Mouse (Mus musculus): ENCODE results near the gene Cyb5rl. TPM values are rescaled to one million over a fixed set of nuclear protein-coding genes. Genes with fewer than 3 reads are reported as not detected.

Gene Cyb5rl
- polyA plus RNA-seq, 1 experiment from 2014 or later = 9.9 TPM

GRCm38 (mm10) chr4:107067151-107067840 lies 508 bp downstream of the Cyb5rl start:
- Histone ChIP-seq H3K27me3 (ENCODE audit: low read depth, poor library complexity, severe bottlenecking) (peaks cover 6% of the 10 kb centered on the region; the same call in 1 of the 2 replicates), H3K4me1 (peaks cover 32% of the 10 kb centered on the region), H3K36me3 (peaks cover 26% of the 10 kb centered on the region), H3K9me3 (replicated peaks) (no peaks in the 10 kb centered on the region), H3K27ac (replicated peaks) (peak overlapping the region; percentile 74), H3K4me3 (peak overlapping the region; percentile 87)
- 5% methylated on average over 33 of the region's 33 CpGs for WGBS
- no peak for DNase-seq (ENCODE audit: low spot score)

GRCm38 (mm10) chr4:107072343-107072742 lies 5.6 kb downstream of the Cyb5rl start:
- H3K4me3 ChIP-seq = no peak overlapping the region
- no peaks in the 10 kb centered on the region for H3K36me3 ChIP-seq
- no peak for DNase-seq (ENCODE audit: low spot score)
- H3K9me3 ChIP-seq (replicated peaks) = no peaks in the 10 kb centered on the region
- 79% methylated on average over 9 of the region's 9 CpGs for WGBS
- no peak overlapping the region for H3K27ac ChIP-seq (replicated peaks)
- peaks cover 38% of the 10 kb centered on the region for H3K4me1 ChIP-seq
- H3K27me3 ChIP-seq (ENCODE audit: low read depth, poor library complexity, severe bottlenecking) = peaks cover 6% of the 10 kb centered on the region; the same call in 1 of the 2 replicates

GRCm38 (mm10) chr4:107075456-107075855 lies 8.7 kb downstream of the Cyb5rl start:
- H3K27me3 ChIP-seq (ENCODE audit: low read depth, poor library complexity, severe bottlenecking) = no peaks in the 10 kb centered on the region
- H3K4me1 ChIP-seq = peaks cover 24% of the 10 kb centered on the region
- DNase-seq (ENCODE audit: low spot score) = no peak
- H3K27ac ChIP-seq (replicated peaks) = peak overlapping the region; percentile 62
- H3K36me3 ChIP-seq = no peaks in the 10 kb centered on the region
- 35% methylated on average over 5 of the region's 5 CpGs for WGBS
- no peaks in the 10 kb centered on the region for H3K9me3 ChIP-seq (replicated peaks)
- H3K4me3 ChIP-seq = no peak overlapping the region

- DNase-seq (ENCODE audit: low spot score) = no peak
- no peaks in the 10 kb centered on the region for H3K9me3 ChIP-seq (replicated peaks)
- H3K4me1 ChIP-seq = peaks cover 43% of the 10 kb centered on the region
- H3K27me3 ChIP-seq (ENCODE audit: low read depth, poor library complexity, severe bottlenecking) = no peaks in the 10 kb centered on the region
- H3K27ac ChIP-seq (replicated peaks) = peak overlapping the region; percentile 25; the same call in 1 of the 2 replicates
- WGBS = 95% methylated on average over 4 of the region's 4 CpGs
- H3K4me3 ChIP-seq = no peak overlapping the region
- no peaks in the 10 kb centered on the region for H3K36me3 ChIP-seq
Measured at GRCm38 (mm10) chr4:107078894-107079293, 12.1 kb downstream of the Cyb5rl start.

GRCm38 (mm10) chr4:107079716-107080115 lies 12.9 kb downstream of the Cyb5rl start:
- no peak overlapping the region for H3K4me3 ChIP-seq
- H3K27me3 ChIP-seq (ENCODE audit: low read depth, poor library complexity, severe bottlenecking) = no peaks in the 10 kb centered on the region
- no peaks in the 10 kb centered on the region for H3K9me3 ChIP-seq (replicated peaks)
- H3K27ac ChIP-seq (replicated peaks) = peak overlapping the region; percentile 25
- peaks cover 47% of the 10 kb centered on the region for H3K4me1 ChIP-seq
- no peak for DNase-seq (ENCODE audit: low spot score)
- no peaks in the 10 kb centered on the region for H3K36me3 ChIP-seq

- Histone ChIP-seq H3K4me3 (no peak overlapping the region), H3K4me1 (peaks cover 47% of the 10 kb centered on the region), H3K36me3 (no peaks in the 10 kb centered on the region), H3K27ac (replicated peaks) (peak overlapping the region; percentile 88), H3K27me3 (ENCODE audit: low read depth, poor library complexity, severe bottlenecking) (no peaks in the 10 kb centered on the region), H3K9me3 (replicated peaks) (no peaks in the 10 kb centered on the region)
- WGBS = 88% methylated on average over 3 of the region's 3 CpGs
- no peak for DNase-seq (ENCODE audit: low spot score)
Measured at GRCm38 (mm10) chr4:107082185-107082584, 15.4 kb downstream of the Cyb5rl start.

- WGBS = 84% methylated on average over 4 of the region's 4 CpGs
- peaks cover 47% of the 10 kb centered on the region for H3K4me1 ChIP-seq
- H3K27ac ChIP-seq (replicated peaks) = peak overlapping the region; percentile 88
- DNase-seq (ENCODE audit: low spot score) = no peak
- H3K4me3 ChIP-seq = no peak overlapping the region
- no peaks in the 10 kb centered on the region for H3K36me3 ChIP-seq
- no peaks in the 10 kb centered on the region for H3K9me3 ChIP-seq (replicated peaks)
- no peaks in the 10 kb centered on the region for H3K27me3 ChIP-seq (ENCODE audit: low read depth, poor library complexity, severe bottlenecking)
Measured at GRCm38 (mm10) chr4:107083126-107083525, 16.3 kb downstream of the Cyb5rl start.

- Histone ChIP-seq H3K27me3 (ENCODE audit: low read depth, poor library complexity, severe bottlenecking) (no peaks in the 10 kb centered on the region), H3K9me3 (replicated peaks) (no peaks in the 10 kb centered on the region), H3K4me3 (peak overlapping the region; percentile 33; the same call in 1 of the 2 replicates), H3K36me3 (no peaks in the 10 kb centered on the region), H3K27ac (replicated peaks) (peak overlapping the region; percentile 88), H3K4me1 (peaks cover 47% of the 10 kb centered on the region)
- no peak for DNase-seq (ENCODE audit: low spot score)
- WGBS = 18% methylated on average over 1 of the region's 1 CpGs
Measured at GRCm38 (mm10) chr4:107084343-107084742, 17.6 kb downstream of the Cyb5rl start.

- H3K27ac ChIP-seq (replicated peaks) = peak overlapping the region; percentile 88
- peak; percentile 91 for DNase-seq (ENCODE audit: low spot score)
- peak overlapping the region; percentile 33 for H3K4me3 ChIP-seq
Measured at GRCm38 (mm10) chr4:107084858-107085257, 18.1 kb downstream of the Cyb5rl start.

GRCm38 (mm10) chr4:107091696-107092095 lies 24.9 kb downstream of the Cyb5rl start:
- DNase-seq (ENCODE audit: low spot score) = no peak

More at GRCm38 (mm10) chr4:107084858-107085257, 18.1 kb downstream of the Cyb5rl start:
- no peaks in the 10 kb centered on the region for H3K27me3 ChIP-seq (ENCODE audit: low read depth, poor library complexity, severe bottlenecking)
- WGBS = 7% methylated on average over 6 of the region's 6 CpGs
- H3K9me3 ChIP-seq (replicated peaks) = no peaks in the 10 kb centered on the region
- H3K36me3 ChIP-seq = no peaks in the 10 kb centered on the region
- H3K4me1 ChIP-seq = peaks cover 47% of the 10 kb centered on the region

GRCm38 (mm10) chr4:107094484-107095187 lies 27.8 kb downstream of the Cyb5rl start:
- no peaks in the 10 kb centered on the region for H3K36me3 ChIP-seq
- peaks cover 66% of the 10 kb centered on the region for H3K4me1 ChIP-seq
- H3K4me3 ChIP-seq = no peak overlapping the region
- 85% methylated on average over 16 of the region's 16 CpGs for WGBS
- DNase-seq (ENCODE audit: low spot score) = no peak
- H3K9me3 ChIP-seq (replicated peaks) = no peaks in the 10 kb centered on the region
- 0 out of 2 replicates have a peak, but pooled peaks cover 7% of the 10 kb centered on the region for H3K27me3 ChIP-seq (ENCODE audit: low read depth, poor library complexity, severe bottlenecking)
- peak overlapping the region; percentile 60; the same call in 1 of the 2 replicates for H3K27ac ChIP-seq (replicated peaks)

More at GRCm38 (mm10) chr4:107091696-107092095, 24.9 kb downstream of the Cyb5rl start:
- WGBS = 86% methylated on average over 14 of the region's 14 CpGs
- no peaks in the 10 kb centered on the region for H3K36me3 ChIP-seq
- 0 out of 2 replicates have a peak, but pooled peaks cover under 1% of the 10 kb centered on the region for H3K27me3 ChIP-seq (ENCODE audit: low read depth, poor library complexity, severe bottlenecking)
- H3K9me3 ChIP-seq (replicated peaks) = no peaks in the 10 kb centered on the region
- peaks cover 43% of the 10 kb centered on the region for H3K4me1 ChIP-seq
- no peak overlapping the region for H3K4me3 ChIP-seq
- H3K27ac ChIP-seq (replicated peaks) = peak overlapping the region; percentile 38

GRCm38 (mm10) chr4:107096043-107096442 lies 29.3 kb downstream of the Cyb5rl start:
- peak; percentile 29 for DNase-seq (ENCODE audit: low spot score)
- no peaks in the 10 kb centered on the region for H3K36me3 ChIP-seq
- 37% methylated on average over 6 of the region's 6 CpGs for WGBS
- no peak overlapping the region for H3K4me3 ChIP-seq
- no peaks in the 10 kb centered on the region for H3K9me3 ChIP-seq (replicated peaks)
- H3K27me3 ChIP-seq (ENCODE audit: low read depth, poor library complexity, severe bottlenecking) = 0 out of 2 replicates have a peak, but pooled peaks cover 7% of the 10 kb centered on the region
- H3K27ac ChIP-seq (replicated peaks) = peak overlapping the region; percentile 74
- H3K4me1 ChIP-seq = peaks cover 66% of the 10 kb centered on the region
